Mouse (Mus musculus) hindbrain, embryonic 12.5 days (tissue): Measurements from ENCODE around the gene Gm13941. TPM values are rescaled to one million over a fixed set of nuclear protein-coding genes. Genes with fewer than 3 reads are reported as not detected.
A peak's percentile ranks its signal among the peaks of the same experiment; 100 is the strongest.

Experiments used
- ATAC-seq: fragments of 200-750 bp; cut with Nextera tagmentation; 2 replicates; pipeline ENCODE4 v1.8.0; 2017; ENCODE audit warnings: moderate TSS enrichment; ENCODE audit not compliant: low FRiP score
- H3K27ac ChIP-seq: fragments of 300-500 bp; sonication (generic); 2 replicates; pipeline ENCODE4 v1.5.1; 2016; ENCODE audit warnings: mild to moderate bottlenecking
- H3K27me3 ChIP-seq: fragments of 300-500 bp; sonication (generic); 2 replicates; pipeline ENCODE4 v1.6.1; 2016; ENCODE audit warnings: mild to moderate bottlenecking
- H3K36me3 ChIP-seq: fragments of 300-500 bp; sonication (generic); 2 replicates; pipeline ENCODE4 v1.6.1; 2016; ENCODE audit warnings: mild to moderate bottlenecking
- H3K4me1 ChIP-seq: fragments of 300-500 bp; sonication (generic); 2 replicates; pipeline ENCODE4 v1.6.1; 2016
- H3K4me2 ChIP-seq: fragments of 300-500 bp; sonication (generic); replicated peaks from 2 replicates; pipeline ENCODE4 v1.6.1; 2016; ENCODE audit warnings: mild to moderate bottlenecking
- H3K4me3 ChIP-seq: fragments of 300-500 bp; sonication (generic); 2 replicates; pipeline ENCODE4 v1.5.1; 2016; ENCODE audit warnings: mild to moderate bottlenecking
- H3K9ac ChIP-seq: fragments of 300-500 bp; sonication (generic); 2 replicates; pipeline ENCODE4 v1.6.1; 2016; ENCODE audit warnings: mild to moderate bottlenecking, moderate library complexity
- H3K9me3 ChIP-seq: fragments of 300-500 bp; sonication (generic); replicated peaks from 2 replicates; pipeline ENCODE4 v1.6.1; 2016; ENCODE audit warnings: mild to moderate bottlenecking
- WGBS: fragments of 180-500 bp; shearing (Covaris S2); methylation state at CpG from one replicate; pipeline ENCODE4 v1.1.7; 2016; 5-methylcytosine and 5-hydroxymethylcytosine counted together
- polyA plus RNA-seq: library from polyadenylated mRNA; unstranded; fragments of >200 nt; fragmentation: Nextera tagmentation; extraction: Ambion mirVana; gene quantifications from 2 replicates; pipeline ENCODE4 v1.2.1, GENCODE M21; 2016

Gm13941 gene
- polyA plus RNA-seq, result not detected in 2 replicates

- Histone ChIP-seq H3K27me3 (no peaks in the 10 kb centered on the region), H3K9ac (no peak within 1 kb of the TSS), H3K4me3 (no peak within 1 kb of the TSS), H3K27ac (no peak within 1 kb of the TSS), H3K36me3 (no peaks in the 10 kb centered on the region), H3K9me3 (no peaks in the 10 kb centered on the region), H3K4me2 (no peak within 1 kb of the TSS), H3K4me1 (no peaks in the 10 kb centered on the region)
- no peak for ATAC-seq
Measured at GRCm38 (mm10) chr2:111105882-111106281, at the start of gene Gm13941. Gene Gm13941 (minus strand): TSS chr2:111105982.

DNA sequence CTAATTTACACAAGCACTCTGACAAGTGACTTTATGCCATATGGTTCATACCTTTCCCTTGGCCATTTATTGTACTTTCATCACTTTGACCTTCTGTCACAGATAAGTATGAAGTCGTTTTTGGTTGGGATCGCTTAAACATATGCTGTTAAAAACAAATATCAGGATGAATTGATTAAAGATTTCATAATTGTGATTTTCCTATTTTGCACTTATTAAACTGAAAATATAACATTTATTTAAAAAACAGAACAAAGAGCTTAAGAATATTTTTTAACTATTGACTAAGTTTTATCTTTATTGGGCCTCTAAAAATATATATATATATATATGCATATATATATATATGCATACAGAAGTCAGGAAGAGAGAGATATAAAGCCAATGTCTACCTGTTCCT, 47.1 kb upstream of the Gm13941 start, which contains the start of gene Gm15130:
TSS of gene Gm15130 (minus strand) at position 101 of the 400 bp plus-strand sequence.
- H3K4me3 ChIP-seq, result no peak within 1 kb of the TSS
- H3K27ac ChIP-seq, result no peak within 1 kb of the TSS
- H3K27me3 ChIP-seq, result no peaks in the 10 kb centered on the region
- no peak for ATAC-seq
- 80% methylated on average over 2 of the region's 2 CpGs for WGBS
- no peak within 1 kb of the TSS for H3K9ac ChIP-seq
- H3K4me2 ChIP-seq, result no peak within 1 kb of the TSS
- H3K9me3 ChIP-seq, result no peaks in the 10 kb centered on the region
- H3K4me1 ChIP-seq, result no peaks in the 10 kb centered on the region
- no peaks in the 10 kb centered on the region for H3K36me3 ChIP-seq

- no peak overlapping the region for H3K4me2 ChIP-seq
- no peaks in the 10 kb centered on the region for H3K4me1 ChIP-seq
- no peak overlapping the region for H3K9ac ChIP-seq
- H3K9me3 ChIP-seq, result no peaks in the 10 kb centered on the region
- no peaks in the 10 kb centered on the region for H3K36me3 ChIP-seq
- WGBS, result 65% methylated on average over 5 of the region's 5 CpGs
- H3K27me3 ChIP-seq, result no peaks in the 10 kb centered on the region
- no peak for ATAC-seq
- no peak overlapping the region for H3K27ac ChIP-seq
- no peak overlapping the region for H3K4me3 ChIP-seq
Measured at GRCm38 (mm10) chr2:111135739-111136138, 30.0 kb upstream of the Gm13941 start.

DNA sequence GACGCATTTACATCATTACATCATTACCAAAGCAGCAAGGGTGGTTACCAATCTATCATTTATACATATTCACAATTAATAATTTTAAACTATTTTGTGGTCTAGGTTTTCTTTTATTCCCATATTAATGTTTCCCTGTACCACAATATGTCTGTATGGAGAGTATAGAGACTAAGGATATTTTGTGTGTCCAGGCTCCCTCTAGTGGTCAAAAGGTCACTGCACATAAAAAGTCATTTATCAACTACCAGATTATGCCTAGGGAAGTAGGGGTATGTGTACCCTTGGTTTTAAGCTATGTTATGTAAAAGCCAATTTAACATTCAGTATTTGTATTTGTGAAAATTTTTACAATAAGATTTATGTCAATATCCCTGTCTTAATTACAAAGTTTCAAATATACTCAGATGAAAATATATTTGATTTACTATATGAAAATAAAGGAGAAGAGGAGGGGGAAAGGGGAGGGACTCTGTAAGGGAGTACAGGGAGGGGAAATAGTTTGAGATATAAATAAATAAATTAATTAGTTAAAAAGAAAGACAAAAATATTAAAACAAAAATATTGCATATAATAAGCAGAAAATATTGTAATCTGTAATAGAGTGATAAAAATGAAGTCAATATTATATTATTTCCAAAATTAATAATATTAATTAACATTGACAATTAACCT, 47.1 kb downstream of the Gm13941 start:
- Histone ChIP-seq H3K4me3 (no peak overlapping the region), H3K9ac (no peak overlapping the region), H3K4me1 (no peaks in the 10 kb centered on the region), H3K36me3 (no peaks in the 10 kb centered on the region), H3K27me3 (no peaks in the 10 kb centered on the region), H3K27ac (no peak overlapping the region), H3K9me3 (no peaks in the 10 kb centered on the region), H3K4me2 (no peak overlapping the region)
- peak; percentile 80 for ATAC-seq
- WGBS, result 98% methylated on average over 1 of the region's 1 CpGs

Other genes starting within 250 kb of the Gm13941 start
- 0.84 and 1.1 TPM in 2 replicates for gene Ano3, start 155.1 kb downstream of the Gm13941 start, polyA plus RNA-seq
- not detected in 2 replicates for gene Gm15130, start 47.0 kb upstream of the Gm13941 start, polyA plus RNA-seq
- not detected in 2 replicates for gene 4930430A15Rik, start 123.6 kb upstream of the Gm13941 start, polyA plus RNA-seq
- not detected in 2 replicates for gene Olfr1275, start 129.3 kb upstream of the Gm13941 start, polyA plus RNA-seq
- gene Olfr1276, start 148.5 kb upstream of the Gm13941 start, polyA plus RNA-seq, result not detected in 2 replicates
- not detected in 2 replicates for gene Olfr1277, start 168.1 kb upstream of the Gm13941 start, polyA plus RNA-seq
- gene Olfr1278, start 184.2 kb upstream of the Gm13941 start, polyA plus RNA-seq, result not detected in 2 replicates
- gene Olfr1279, start 194.7 kb upstream of the Gm13941 start, polyA plus RNA-seq, result not detected in 2 replicates
- gene Olfr1280, start 208.0 kb upstream of the Gm13941 start, polyA plus RNA-seq, result not detected in 2 replicates
- gene Olfr1281, start 220.5 kb upstream of the Gm13941 start, polyA plus RNA-seq, result not detected in 2 replicates
- not detected in 2 replicates for gene Olfr1282, start 230.1 kb upstream of the Gm13941 start, polyA plus RNA-seq